Mouse (Mus musculus) ES-E14 (cell line): ENCODE data around the gene Vamp1.

Experiments
- CHD2 ChIP-seq: IDR thresholded peaks from 2 replicates; pipeline ENCODE4 v1.6.1; 2014; ENCODE audit warnings: mild to moderate bottlenecking, low read depth, low read length, inconsistent platforms
- HCFC1 ChIP-seq: IDR thresholded peaks from 2 replicates; pipeline ENCODE4 v1.6.1; 2012; ENCODE audit warnings: low read length, inconsistent platforms, borderline replicate concordance; ENCODE audit not compliant: insufficient read depth
- MAFK ChIP-seq: IDR thresholded peaks from 2 replicates; pipeline ENCODE4 v1.6.1; 2014; ENCODE audit warnings: mild to moderate bottlenecking, low read depth, low read length, inconsistent platforms; ENCODE audit not compliant: insufficient read depth
- ZNF384 ChIP-seq: IDR thresholded peaks from 2 replicates; pipeline ENCODE4 v1.6.1; 2012; ENCODE audit warnings: low read depth, low read length, inconsistent platforms

GRCm38 (mm10) chr6:125215148-125215954 lies at the start of gene Vamp1:
- no peak for TF ChIP-seq ZNF384
- TF ChIP-seq CHD2, result no peak
- TF ChIP-seq HCFC1, result peak; percentile 85; the same call in 1 of the 2 replicates
- no peak for TF ChIP-seq MAFK
